Mouse (Mus musculus): ENCODE measurements around the gene Trmt11. TPM values are rescaled to one million over a fixed set of nuclear protein-coding genes. Genes with fewer than 3 reads are reported as not detected.

The Trmt11 gene
- polyA plus RNA-seq, 1 experiment from 2014 or later = 22.5 TPM

GRCm38 (mm10) chr10:30587037-30587436, 13.5 kb downstream of the Trmt11 start:
- no peak for ATAC-seq (ENCODE audit: low read depth)
- WGBS = 73% methylated on average over 5 of the region's 5 CpGs

DNA sequence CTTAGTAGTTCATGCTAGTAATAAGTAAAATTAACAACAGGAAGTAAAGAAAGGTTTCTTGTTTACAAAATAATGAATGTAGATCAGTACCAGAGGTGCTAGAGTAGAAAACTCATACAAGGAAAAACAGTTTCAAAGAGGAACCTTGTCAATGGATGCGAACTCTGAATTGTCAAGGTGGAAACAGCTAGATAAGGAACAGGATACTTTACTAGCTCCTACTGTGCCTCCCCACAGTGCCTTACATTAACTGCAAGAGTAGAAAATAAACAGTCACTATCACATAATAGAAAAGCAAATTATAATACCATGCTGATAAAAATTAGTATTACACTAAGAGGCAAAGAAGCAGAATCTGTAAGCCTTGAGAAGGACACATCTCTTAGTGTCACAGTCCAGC, 14.9 kb downstream of the Trmt11 start:
- Histone ChIP-seq H3K9ac (ENCODE audit: low read depth, low read length) (no peak overlapping the region), H3K9me3 (ENCODE audit: control insufficient read depth, low read length) (no peaks in the 10 kb centered on the region), H3K27me3 (replicated peaks; ENCODE audit: control insufficient read depth, insufficient read depth, low read length) (no peaks in the 10 kb centered on the region), H3K4me1 (ENCODE audit: control insufficient read depth, insufficient read depth, low read length) (no peaks in the 10 kb centered on the region), H3K36me3 (ENCODE audit: control insufficient read depth, insufficient read depth, low read length) (peaks cover 51% of the 10 kb centered on the region), H3K4me2 (ENCODE audit: low read depth, low read length) (no peak overlapping the region), H3K27ac (replicated peaks; ENCODE audit: low read depth, low read length) (no peak overlapping the region), H3K4me3 (ENCODE audit: low read depth, low read length) (no peak overlapping the region)
- DNase-seq (ENCODE audit: low spot score) = no peak
- 84% methylated on average over 1 of the region's 1 CpGs for WGBS
- no peak for ATAC-seq (ENCODE audit: low read depth)

More at GRCm38 (mm10) chr10:30587037-30587436, 13.5 kb downstream of the Trmt11 start:
- Histone ChIP-seq H3K27ac (replicated peaks; ENCODE audit: low read depth, low read length) (no peak overlapping the region), H3K36me3 (ENCODE audit: control insufficient read depth, insufficient read depth, low read length) (peaks cover 58% of the 10 kb centered on the region), H3K27me3 (replicated peaks; ENCODE audit: control insufficient read depth, insufficient read depth, low read length) (no peaks in the 10 kb centered on the region), H3K9me3 (ENCODE audit: control insufficient read depth, low read length) (no peaks in the 10 kb centered on the region), H3K4me1 (ENCODE audit: control insufficient read depth, insufficient read depth, low read length) (no peaks in the 10 kb centered on the region), H3K9ac (ENCODE audit: low read depth, low read length) (no peak overlapping the region), H3K4me3 (ENCODE audit: low read depth, low read length) (no peak overlapping the region), H3K4me2 (ENCODE audit: low read depth, low read length) (no peak overlapping the region)
- DNase-seq (ENCODE audit: low spot score) = peak; percentile 26

DNA sequence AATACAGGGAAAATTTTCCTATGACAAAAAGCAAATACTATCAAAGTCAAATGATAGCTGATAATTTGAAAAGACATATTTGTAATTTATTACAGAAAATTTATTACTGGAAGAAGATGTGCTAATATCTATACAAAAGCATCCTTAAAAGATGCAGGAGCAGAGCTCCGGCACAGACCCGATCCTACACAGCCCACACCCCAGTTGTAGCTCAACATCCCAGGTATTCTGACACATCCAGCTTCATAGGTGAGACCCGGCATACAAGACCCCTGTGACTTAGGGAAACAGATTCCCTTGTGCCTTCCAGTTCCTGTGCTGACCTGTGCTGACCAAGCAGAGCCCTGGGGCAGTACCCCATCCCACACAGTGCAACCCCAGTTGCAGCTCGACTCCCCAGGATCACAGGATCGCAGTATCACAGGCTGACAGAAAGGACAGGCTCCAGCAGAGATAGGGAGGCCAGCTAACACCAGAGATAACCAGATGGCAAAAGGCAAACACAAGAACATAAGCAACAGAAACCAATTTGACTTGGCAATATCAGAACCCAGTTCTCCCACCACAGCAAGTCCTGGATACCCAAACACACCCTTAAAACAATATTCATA, 22.8 kb downstream of the Trmt11 start:
- H3K9ac ChIP-seq (ENCODE audit: low read depth, low read length) = no peak overlapping the region
- no peaks in the 10 kb centered on the region for H3K4me1 ChIP-seq (ENCODE audit: control insufficient read depth, insufficient read depth, low read length)
- H3K4me3 ChIP-seq (ENCODE audit: low read depth, low read length) = no peak overlapping the region
- WGBS = 94% methylated on average over 5 of the region's 5 CpGs
- ATAC-seq (ENCODE audit: low read depth) = no peak
- H3K9me3 ChIP-seq (ENCODE audit: control insufficient read depth, low read length) = no peaks in the 10 kb centered on the region
- no peak overlapping the region for H3K4me2 ChIP-seq (ENCODE audit: low read depth, low read length)
- H3K27ac ChIP-seq (replicated peaks; ENCODE audit: low read depth, low read length) = no peak overlapping the region
- no peak for DNase-seq (ENCODE audit: low spot score)
- no peaks in the 10 kb centered on the region for H3K27me3 ChIP-seq (replicated peaks; ENCODE audit: control insufficient read depth, insufficient read depth, low read length)
- peaks cover 16% of the 10 kb centered on the region for H3K36me3 ChIP-seq (ENCODE audit: control insufficient read depth, insufficient read depth, low read length)

- no peak for DNase-seq (ENCODE audit: low spot score)
- Histone ChIP-seq H3K27me3 (replicated peaks; ENCODE audit: control insufficient read depth, insufficient read depth, low read length) (no peaks in the 10 kb centered on the region), H3K9ac (ENCODE audit: low read depth, low read length) (no peak overlapping the region), H3K4me1 (ENCODE audit: control insufficient read depth, insufficient read depth, low read length) (no peaks in the 10 kb centered on the region), H3K4me3 (ENCODE audit: low read depth, low read length) (no peak overlapping the region), H3K36me3 (ENCODE audit: control insufficient read depth, insufficient read depth, low read length) (peaks cover 25% of the 10 kb centered on the region), H3K4me2 (ENCODE audit: low read depth, low read length) (no peak overlapping the region), H3K27ac (replicated peaks; ENCODE audit: low read depth, low read length) (no peak overlapping the region), H3K9me3 (ENCODE audit: control insufficient read depth, low read length) (no peaks in the 10 kb centered on the region)
- ATAC-seq (ENCODE audit: low read depth) = no peak
These were observed 34.2 kb downstream of the Trmt11 start for GRCm38 (mm10) chr10:30566364-30566763.

GRCm38 (mm10) chr10:30564651-30565050, 35.9 kb downstream of the Trmt11 start:
- WGBS = 90% methylated on average over 3 of the region's 3 CpGs
- H3K4me1 ChIP-seq (ENCODE audit: control insufficient read depth, insufficient read depth, low read length) = no peaks in the 10 kb centered on the region
- no peak overlapping the region for H3K27ac ChIP-seq (replicated peaks; ENCODE audit: low read depth, low read length)
- no peak for ATAC-seq (ENCODE audit: low read depth)
- peaks cover 40% of the 10 kb centered on the region for H3K36me3 ChIP-seq (ENCODE audit: control insufficient read depth, insufficient read depth, low read length)
- H3K4me3 ChIP-seq (ENCODE audit: low read depth, low read length) = no peak overlapping the region
- DNase-seq (ENCODE audit: low spot score) = no peak
- H3K4me2 ChIP-seq (ENCODE audit: low read depth, low read length) = no peak overlapping the region
- no peaks in the 10 kb centered on the region for H3K9me3 ChIP-seq (ENCODE audit: control insufficient read depth, low read length)
- H3K9ac ChIP-seq (ENCODE audit: low read depth, low read length) = no peak overlapping the region
- H3K27me3 ChIP-seq (replicated peaks; ENCODE audit: control insufficient read depth, insufficient read depth, low read length) = no peaks in the 10 kb centered on the region

DNA sequence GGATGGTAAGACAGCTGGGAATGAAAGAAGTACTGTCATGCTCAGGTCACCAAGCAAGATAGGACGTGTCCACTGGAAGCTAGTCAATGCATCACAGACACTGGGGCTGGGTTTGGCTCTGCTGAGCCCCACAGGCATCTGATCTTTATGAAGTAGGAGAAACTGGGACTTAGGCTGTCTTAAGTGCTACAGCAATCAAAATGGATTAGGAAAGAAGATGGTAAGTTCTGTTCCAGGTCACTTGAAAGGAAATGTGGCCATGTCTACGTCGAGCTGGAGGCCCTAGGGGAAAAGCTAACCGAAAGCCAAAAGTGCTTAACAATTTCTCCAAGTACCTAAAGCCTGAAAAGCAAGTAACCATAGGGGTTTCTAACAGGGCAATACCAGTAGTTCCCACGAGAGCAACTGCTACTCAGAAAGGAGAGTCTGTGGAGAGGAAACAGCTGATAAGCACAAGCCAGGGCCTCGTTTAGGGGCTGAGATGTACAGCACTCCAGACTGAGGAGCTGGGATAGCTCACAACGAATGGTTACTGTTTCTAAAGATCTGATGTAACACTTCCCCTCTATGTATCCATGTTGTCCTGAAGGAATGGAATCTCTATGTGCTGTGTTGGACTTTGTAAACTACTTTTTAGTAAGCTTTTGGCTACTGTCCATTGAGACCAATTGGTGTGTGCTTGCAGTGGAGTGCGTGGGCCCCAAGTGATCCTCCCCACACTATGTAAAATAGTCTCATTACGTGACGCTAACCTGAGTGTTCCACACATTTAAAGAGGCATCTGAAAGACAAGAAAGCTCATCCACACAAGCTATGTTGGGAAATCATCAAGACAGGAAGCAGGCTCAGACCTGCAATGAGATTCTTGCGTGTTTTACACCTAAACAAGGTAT, 44.6 kb downstream of the Trmt11 start:
- Histone ChIP-seq H3K9ac (ENCODE audit: low read depth, low read length) (no peak overlapping the region), H3K27me3 (replicated peaks; ENCODE audit: control insufficient read depth, insufficient read depth, low read length) (no peaks in the 10 kb centered on the region), H3K9me3 (ENCODE audit: control insufficient read depth, low read length) (no peaks in the 10 kb centered on the region), H3K4me1 (ENCODE audit: control insufficient read depth, insufficient read depth, low read length) (no peaks in the 10 kb centered on the region), H3K27ac (replicated peaks; ENCODE audit: low read depth, low read length) (no peak overlapping the region), H3K4me2 (ENCODE audit: low read depth, low read length) (no peak overlapping the region), H3K4me3 (ENCODE audit: low read depth, low read length) (no peak overlapping the region), H3K36me3 (ENCODE audit: control insufficient read depth, insufficient read depth, low read length) (peaks cover 63% of the 10 kb centered on the region)
- ATAC-seq (ENCODE audit: low read depth) (no peak), DNase-seq (ENCODE audit: low spot score) (no peak)
- 88% methylated on average over 11 of the region's 11 CpGs for WGBS

- 100% methylated on average over 1 of the region's 1 CpGs for WGBS
- no peak for DNase-seq (ENCODE audit: low spot score)
- H3K9ac ChIP-seq (ENCODE audit: low read depth, low read length) = no peak overlapping the region
- H3K36me3 ChIP-seq (ENCODE audit: control insufficient read depth, insufficient read depth, low read length) = peaks cover 53% of the 10 kb centered on the region
- ATAC-seq (ENCODE audit: low read depth) = no peak
- H3K27ac ChIP-seq (replicated peaks; ENCODE audit: low read depth, low read length) = no peak overlapping the region
- no peaks in the 10 kb centered on the region for H3K9me3 ChIP-seq (ENCODE audit: control insufficient read depth, low read length)
- no peak overlapping the region for H3K4me3 ChIP-seq (ENCODE audit: low read depth, low read length)
- H3K4me2 ChIP-seq (ENCODE audit: low read depth, low read length) = no peak overlapping the region
- no peaks in the 10 kb centered on the region for H3K27me3 ChIP-seq (replicated peaks; ENCODE audit: control insufficient read depth, insufficient read depth, low read length)
- H3K4me1 ChIP-seq (ENCODE audit: control insufficient read depth, insufficient read depth, low read length) = no peaks in the 10 kb centered on the region
These were observed 48.2 kb downstream of the Trmt11 start for GRCm38 (mm10) chr10:30552377-30552776.

GRCm38 (mm10) chr10:30549974-30550373, 50.6 kb downstream of the Trmt11 start:
- DNase-seq (ENCODE audit: low spot score) (peak; percentile 18), ATAC-seq (ENCODE audit: low read depth) (no peak)
- Histone ChIP-seq H3K4me1 (ENCODE audit: control insufficient read depth, insufficient read depth, low read length) (no peaks in the 10 kb centered on the region), H3K4me2 (ENCODE audit: low read depth, low read length) (no peak overlapping the region), H3K9me3 (ENCODE audit: control insufficient read depth, low read length) (no peaks in the 10 kb centered on the region), H3K27ac (replicated peaks; ENCODE audit: low read depth, low read length) (no peak overlapping the region), H3K27me3 (replicated peaks; ENCODE audit: control insufficient read depth, insufficient read depth, low read length) (no peaks in the 10 kb centered on the region), H3K9ac (ENCODE audit: low read depth, low read length) (no peak overlapping the region), H3K4me3 (ENCODE audit: low read depth, low read length) (no peak overlapping the region), H3K36me3 (ENCODE audit: control insufficient read depth, insufficient read depth, low read length) (peaks cover 51% of the 10 kb centered on the region)
- 71% methylated on average over 3 of the region's 3 CpGs for WGBS

- H3K4me1 ChIP-seq (ENCODE audit: control insufficient read depth, insufficient read depth, low read length) = no peaks in the 10 kb centered on the region
- no peak overlapping the region for H3K4me3 ChIP-seq (ENCODE audit: low read depth, low read length)
- H3K4me2 ChIP-seq (ENCODE audit: low read depth, low read length) = no peak overlapping the region
- ATAC-seq (ENCODE audit: low read depth) (no peak), DNase-seq (ENCODE audit: low spot score) (no peak)
- H3K36me3 ChIP-seq (ENCODE audit: control insufficient read depth, insufficient read depth, low read length) = peaks cover 33% of the 10 kb centered on the region
- no peaks in the 10 kb centered on the region for H3K27me3 ChIP-seq (replicated peaks; ENCODE audit: control insufficient read depth, insufficient read depth, low read length)
- H3K9ac ChIP-seq (ENCODE audit: low read depth, low read length) = no peak overlapping the region
- no peak overlapping the region for H3K27ac ChIP-seq (replicated peaks; ENCODE audit: low read depth, low read length)
- WGBS = 79% methylated on average over 5 of the region's 5 CpGs
- H3K9me3 ChIP-seq (ENCODE audit: control insufficient read depth, low read length) = no peaks in the 10 kb centered on the region
These were observed 62.1 kb downstream of the Trmt11 start for GRCm38 (mm10) chr10:30538538-30538815.

Data from embryonic facial prominence, embryonic 14.5 days (tissue).